Mouse (Mus musculus) embryonic fibroblast, embryonic 13.5 days (primary cell): ENCODE data around the gene Gmpr2.

Experiments used
- CTCF ChIP-seq: IDR thresholded peaks from 2 replicates; pipeline ENCODE4 v1.5.1; 2011; ENCODE audit warnings: mild to moderate bottlenecking, control low read depth, low read length, moderate library complexity, borderline replicate concordance; ENCODE audit not compliant: insufficient read depth
- POLR2A ChIP-seq: IDR thresholded peaks from 2 replicates; pipeline ENCODE4 v1.6.1; 2011; ENCODE audit warnings: low read depth, mild to moderate bottlenecking, control low read depth, low read length, moderate library complexity

- no peak for TF ChIP-seq POLR2A
- TF ChIP-seq CTCF = no peak
Measured at GRCm38 (mm10) chr14:55656935-55657334, 14.8 kb upstream of the Gmpr2 start.
